Comparison of ENCODE assay signal across 13 mouse cellular contexts in genomic region chr13:6922357-6922721, GRCm38 (mm10).
"Had no signal": no experiment of that assay in that cellular context is flagged by ENCODE, and none has a peak within 500 bp of the region (broad histone marks: within the 10 kb centered on the region; RNA-seq: fewer than 3 reads in every experiment).

No protein-coding gene starts in this region.

- H3K4me2 ChIP-seq: kidney, embryonic 15.5 days; liver, embryonic 11.5 days; liver, embryonic 15.5 days; midbrain, embryonic 12.5 days; stomach, embryonic 15.5 days had no signal

- DNase-seq: kidney, adult 2 months; kidney, postnatal 25 days; right cerebral cortex, postnatal 4 days; spleen, adult 18-20 months; thymus, adult 2 months; thymus, postnatal 36 days had no signal

- H3K9me3 ChIP-seq: kidney, embryonic 15.5 days; limb, embryonic 10.5 days; liver, embryonic 15.5 days; megakaryocyte, embryonic 14.5 days; midbrain, embryonic 12.5 days; stomach, embryonic 15.5 days had no signal

- H3K36me3 ChIP-seq: kidney, embryonic 15.5 days; limb, embryonic 10.5 days; liver, embryonic 15.5 days; midbrain, embryonic 12.5 days; stomach, embryonic 15.5 days had no signal

- H3K27ac ChIP-seq: kidney, embryonic 15.5 days; limb, embryonic 10.5 days; liver, embryonic 15.5 days; midbrain, embryonic 12.5 days; stomach, embryonic 15.5 days had no signal

- H3K4me3 ChIP-seq: kidney, embryonic 15.5 days; limb, embryonic 10.5 days; liver, embryonic 15.5 days; megakaryocyte, embryonic 14.5 days; midbrain, embryonic 12.5 days; stomach, embryonic 15.5 days had no signal

- H3K27me3 ChIP-seq: kidney, embryonic 15.5 days; liver, embryonic 15.5 days; megakaryocyte, embryonic 14.5 days; midbrain, embryonic 12.5 days; stomach, embryonic 15.5 days had no signal

- H3K4me1 ChIP-seq: kidney, embryonic 15.5 days; limb, embryonic 10.5 days; liver, embryonic 15.5 days; megakaryocyte, embryonic 14.5 days; midbrain, embryonic 12.5 days; stomach, embryonic 15.5 days had no signal

- H3K9ac ChIP-seq: kidney, embryonic 15.5 days; liver, embryonic 15.5 days; midbrain, embryonic 12.5 days; stomach, embryonic 15.5 days had no signal
